Mouse (Mus musculus) heart, postnatal 10 days (tissue): ENCODE data around the gene Synpo2. TPM values are rescaled to one million over a fixed set of nuclear protein-coding genes. Genes with fewer than 3 reads are reported as not detected.

ENCODE experiments used
- DNase-seq, 2 experiments: peaks; one replicate each; pipeline ENCODE4 v3.0.0; 2021
- intact Hi-C: fragments of 180-260 bp; cut with DNase I; formaldehyde crosslinking; loops from one replicate; pipeline ENCODE4 v1.15.1; 2025
- total RNA-seq, 2 experiments: library from RNA; stranded (reverse); gene quantifications; 2 replicates each; pipeline ENCODE4 v1.2.3; 2021

The Synpo2 gene
- total RNA-seq, 2 experiments from 2014 or later: 37.8 to 43.1 TPM

DNA sequence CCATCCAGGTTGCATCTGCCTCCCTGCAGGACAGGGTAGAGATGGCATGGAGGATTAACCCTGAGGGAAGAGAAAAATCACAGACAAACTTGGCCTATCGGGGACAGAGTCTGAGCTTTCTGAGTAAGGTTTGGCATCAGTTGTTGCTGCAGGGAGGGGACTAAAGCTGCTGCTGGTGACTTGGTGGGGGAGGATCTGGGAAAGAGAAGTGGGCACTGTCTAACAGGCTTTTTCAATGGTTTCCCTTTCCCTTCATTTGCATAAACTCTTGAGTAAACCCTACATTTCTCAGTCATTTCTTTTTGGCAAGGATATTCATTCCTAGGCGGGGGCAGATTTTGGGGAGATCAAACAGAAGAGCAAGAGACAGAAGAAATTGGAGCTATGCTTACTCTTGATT is 174.0 kb downstream of the Synpo2 start:
- intact Hi-C loops: no loop called here
- no peak for DNase-seq

DNA sequence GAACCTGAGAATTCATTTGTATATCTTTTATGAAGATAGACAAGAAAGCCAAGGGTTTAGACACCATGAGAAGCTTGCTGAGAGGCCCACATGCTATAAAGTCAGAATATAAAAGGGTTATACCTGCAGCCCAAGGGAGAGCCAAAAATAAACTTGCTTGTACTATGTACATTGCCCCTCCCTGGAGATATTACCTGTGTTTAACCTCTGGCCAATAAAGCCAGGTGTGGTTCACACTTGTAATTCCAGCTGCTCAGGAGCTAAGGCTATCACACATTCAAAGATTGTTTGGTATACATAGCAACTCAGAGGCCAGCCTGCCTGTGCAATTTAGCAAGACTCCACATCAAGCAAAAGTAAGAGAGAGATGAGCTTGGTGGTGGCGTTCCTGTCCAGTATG is 177.1 kb downstream of the Synpo2 start:
- intact Hi-C loops: no loop called here
- no peak for DNase-seq

GRCm38 (mm10) chr3:123054178-123054577 is 181.8 kb downstream of the Synpo2 start:
- intact Hi-C loops: no loop called here

DNA sequence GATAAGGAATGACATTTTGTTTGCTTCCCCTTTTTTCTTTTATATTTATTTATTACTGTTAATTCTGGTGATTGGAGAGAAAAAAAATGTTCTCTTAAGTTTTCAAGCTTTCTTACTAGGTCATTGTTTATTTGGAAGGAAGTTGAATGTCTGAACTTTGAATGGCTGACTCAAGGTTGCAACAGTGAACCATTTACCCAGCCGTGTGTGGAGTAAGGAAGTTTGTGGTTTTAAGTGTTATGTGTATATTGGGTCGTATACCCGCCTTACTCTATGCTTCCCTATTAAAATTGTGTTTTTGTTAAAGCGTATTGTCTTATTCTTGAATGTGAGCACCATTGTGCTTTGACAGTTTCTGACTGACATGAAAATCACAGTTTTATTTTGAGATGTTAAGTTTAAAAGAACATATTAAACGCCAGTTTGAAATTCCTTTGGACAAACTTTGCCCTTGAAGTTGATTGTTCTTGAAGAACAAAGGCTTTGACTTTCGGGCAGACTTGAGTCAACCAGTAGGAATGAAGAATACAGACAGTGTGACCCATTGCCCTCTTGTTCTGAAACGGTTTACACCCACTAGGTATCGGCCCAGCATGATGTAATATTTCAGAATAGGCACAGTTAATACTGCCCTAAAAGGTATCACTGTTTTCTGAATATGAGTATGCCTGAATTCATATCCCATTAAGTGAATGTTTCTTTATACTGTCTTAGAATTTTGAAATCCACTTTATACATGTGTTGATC is 182.6 kb downstream of the Synpo2 start:
- DNase-seq: no peak
- intact Hi-C loops: no loop called here

More at GRCm38 (mm10) chr3:123054178-123054577, 181.8 kb downstream of the Synpo2 start:
- no peak for DNase-seq

DNA sequence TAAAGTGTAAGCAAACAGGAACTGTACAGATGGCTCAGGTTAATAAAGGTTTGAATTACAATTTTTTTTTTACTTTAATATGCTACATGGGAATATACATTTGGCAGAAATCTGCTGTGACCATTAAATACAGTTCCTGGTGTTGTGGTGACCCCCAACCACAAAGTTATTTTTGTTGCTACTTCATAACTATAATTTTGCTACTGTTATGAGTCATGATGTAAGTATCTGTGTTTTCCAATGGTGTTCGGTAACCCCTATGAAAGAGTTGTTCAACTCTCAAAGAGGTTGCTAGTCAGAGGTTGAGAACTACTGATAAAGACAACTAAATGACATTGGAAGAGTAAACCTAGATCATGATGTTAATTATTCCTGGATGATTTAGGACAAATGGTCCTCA is 193.6 kb downstream of the Synpo2 start:
- DNase-seq: no peak
- intact Hi-C loops: no loop called here

- peak; percentile 62 to 78 for DNase-seq
- intact Hi-C loops: no loop called here
These were observed 201.2 kb downstream of the Synpo2 start, which contains the start of gene Myoz2 for GRCm38 (mm10) chr3:123034752-123035151. Myoz2 (minus strand) TSS chr3:123035015.

GRCm38 (mm10) chr3:123033804-123034203 is 202.1 kb downstream of the Synpo2 start:
- DNase-seq: peak in 1 of 2 experiments; percentile 47

More at GRCm38 (mm10) chr3:123033804-123034203, 202.1 kb downstream of the Synpo2 start:
- intact Hi-C loops: loop anchor here (1.0 kb wide), 1 partner anchor 58 kb away; no protein-coding TSS in a partner anchor

Other genes starting within 250 kb of the Synpo2 start
- 1,000 to 10,000 TPM; 1,201 to 1,221 TPM for gene Myoz2, start 201.1 kb downstream of the Synpo2 start, total RNA-seq
- gene Sec24d, start 31.3 kb upstream of the Synpo2 start, total RNA-seq: 10 to 100 TPM; 65.0 to 67.8 TPM
- gene Mettl14, start 150.0 kb upstream of the Synpo2 start, total RNA-seq: 10 to 100 TPM; 10.8 to 16.7 TPM
- gene Prss12, start 210.8 kb upstream of the Synpo2 start, total RNA-seq: 1 to 10 TPM; 1.7 to 1.8 TPM